Mouse (Mus musculus): Measurements from ENCODE around the gene Sh3pxd2a. TPM values are rescaled to one million over a fixed set of nuclear protein-coding genes. Genes with fewer than 3 reads are reported as not detected.

The Sh3pxd2a gene
- polyA plus RNA-seq, 1 experiment from 2014 or later, result 1.7 TPM

DNA sequence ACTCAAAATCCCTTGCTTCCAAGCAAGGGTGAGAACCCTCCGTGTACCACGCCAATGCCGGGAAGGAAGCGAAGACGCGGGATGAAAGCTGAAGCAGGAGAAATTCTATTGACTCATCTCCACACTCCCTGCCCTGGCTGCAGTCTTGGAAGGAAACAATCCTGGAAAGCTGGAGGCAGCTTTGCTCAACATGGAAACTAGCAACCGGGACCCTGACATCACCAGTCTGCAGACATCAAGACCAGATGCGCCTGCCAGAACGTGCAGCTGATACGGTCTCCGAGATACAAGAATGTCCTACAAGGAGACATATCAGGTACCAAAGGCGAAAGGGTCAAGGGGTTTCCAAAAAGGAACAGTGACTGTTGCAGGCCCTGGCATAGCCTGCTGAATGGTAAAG is 154.4 kb downstream of the Sh3pxd2a start:
- WGBS, result 95% methylated on average over 12 of the region's 12 CpGs
- Histone ChIP-seq H3K27me3 (ENCODE audit: low read depth, poor library complexity, severe bottlenecking) (peaks cover 11% of the 10 kb centered on the region), H3K27ac (replicated peaks) (no peak overlapping the region), H3K4me1 (peaks cover 39% of the 10 kb centered on the region), H3K4me3 (no peak overlapping the region), H3K9me3 (replicated peaks) (no peaks in the 10 kb centered on the region), H3K36me3 (peaks cover 47% of the 10 kb centered on the region)
- DNase-seq (ENCODE audit: low spot score), result no peak

DNA sequence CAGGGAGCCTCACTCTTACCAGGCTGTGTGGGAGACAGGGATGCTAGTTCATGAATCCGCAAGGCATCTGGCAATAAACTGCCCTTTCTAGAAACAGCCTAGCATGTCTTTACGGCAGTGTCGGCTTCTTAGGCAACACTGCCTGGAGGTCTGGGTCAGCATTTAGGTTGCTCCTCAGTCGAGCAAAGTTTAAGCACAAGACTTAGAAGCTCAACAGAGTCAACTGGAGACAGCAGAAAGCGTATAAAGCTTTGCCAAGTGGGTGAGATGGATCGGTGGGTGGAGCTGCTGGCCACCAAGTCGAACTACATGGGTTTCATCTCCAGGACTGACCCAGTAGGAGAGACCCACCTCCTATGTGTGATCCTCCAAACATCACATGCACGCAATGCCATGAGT is 157.3 kb downstream of the Sh3pxd2a start:
- Histone ChIP-seq H3K27ac (replicated peaks) (no peak overlapping the region), H3K27me3 (ENCODE audit: low read depth, poor library complexity, severe bottlenecking) (no peaks in the 10 kb centered on the region), H3K4me1 (peaks cover 31% of the 10 kb centered on the region), H3K36me3 (peaks cover 61% of the 10 kb centered on the region), H3K9me3 (replicated peaks) (no peaks in the 10 kb centered on the region), H3K4me3 (no peak overlapping the region)
- no peak for DNase-seq (ENCODE audit: low spot score)
- 93% methylated on average over 8 of the region's 8 CpGs for WGBS

- Histone ChIP-seq H3K36me3 (peaks cover 56% of the 10 kb centered on the region), H3K27ac (replicated peaks) (no peak overlapping the region), H3K4me1 (peaks cover 31% of the 10 kb centered on the region), H3K9me3 (replicated peaks) (no peaks in the 10 kb centered on the region), H3K4me3 (no peak overlapping the region), H3K27me3 (ENCODE audit: low read depth, poor library complexity, severe bottlenecking) (no peaks in the 10 kb centered on the region)
- 92% methylated on average over 14 of the region's 14 CpGs for WGBS
- DNase-seq (ENCODE audit: low spot score), result no peak
Observed at GRCm38 (mm10) chr19:47306128-47306916, 157.9 kb downstream of the Sh3pxd2a start.

DNA sequence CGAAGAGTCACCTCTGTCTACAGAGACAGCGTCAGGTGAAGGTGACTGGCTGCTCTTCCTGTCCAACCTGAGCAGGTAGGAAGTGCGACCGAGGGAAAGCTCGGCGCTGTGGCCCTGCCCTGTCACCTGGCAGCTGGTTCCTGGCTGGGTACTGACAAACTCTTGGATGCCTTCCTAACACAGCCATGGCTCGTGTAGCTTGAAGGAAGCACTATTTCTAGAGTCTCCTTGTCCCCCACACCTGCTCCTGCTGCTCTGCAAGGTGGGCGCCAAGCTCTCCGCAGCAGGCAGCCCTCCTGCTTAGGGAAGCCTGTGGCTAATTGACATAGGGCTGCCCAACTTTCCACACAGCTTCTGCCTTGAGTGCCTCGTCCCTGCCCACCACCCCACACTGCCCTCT is 158.8 kb downstream of the Sh3pxd2a start:
- no peaks in the 10 kb centered on the region for H3K9me3 ChIP-seq (replicated peaks)
- H3K4me3 ChIP-seq, result no peak overlapping the region
- H3K4me1 ChIP-seq, result peaks cover 36% of the 10 kb centered on the region
- H3K36me3 ChIP-seq, result peaks cover 47% of the 10 kb centered on the region
- no peak overlapping the region for H3K27ac ChIP-seq (replicated peaks)
- H3K27me3 ChIP-seq (ENCODE audit: low read depth, poor library complexity, severe bottlenecking), result no peaks in the 10 kb centered on the region
- no peak for DNase-seq (ENCODE audit: low spot score)
- 89% methylated on average over 10 of the region's 10 CpGs for WGBS

GRCm38 (mm10) chr19:47304170-47304745 is 159.9 kb downstream of the Sh3pxd2a start:
- no peak for DNase-seq (ENCODE audit: low spot score)
- WGBS, result 90% methylated on average over 5 of the region's 5 CpGs
- peaks cover 36% of the 10 kb centered on the region; the same call in 1 of the 2 replicates for H3K36me3 ChIP-seq
- H3K27me3 ChIP-seq (ENCODE audit: low read depth, poor library complexity, severe bottlenecking), result no peaks in the 10 kb centered on the region
- peaks cover 45% of the 10 kb centered on the region for H3K4me1 ChIP-seq
- H3K4me3 ChIP-seq, result no peak overlapping the region
- H3K9me3 ChIP-seq (replicated peaks), result no peaks in the 10 kb centered on the region
- peak overlapping the region; percentile 91; the same call in 1 of the 2 replicates for H3K27ac ChIP-seq (replicated peaks)

DNA sequence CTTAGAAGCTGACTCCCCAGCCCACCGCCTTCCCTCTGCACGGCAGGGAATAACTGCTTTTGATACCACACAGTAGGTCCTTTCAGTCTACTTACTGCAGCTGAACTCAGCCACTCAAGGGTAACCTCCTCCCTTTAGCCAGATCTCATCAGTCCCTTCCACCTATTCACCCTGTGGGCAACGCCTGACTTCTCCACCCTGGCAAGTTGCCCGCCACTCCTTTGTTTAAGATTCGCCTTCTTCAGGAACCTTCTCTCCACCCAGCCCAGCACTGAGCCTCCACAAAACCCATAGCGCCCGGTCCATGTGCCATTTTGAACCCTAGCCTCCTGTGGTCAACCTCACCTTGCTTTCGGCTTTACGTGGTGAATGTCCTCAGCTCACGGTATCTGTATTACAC is 161.1 kb downstream of the Sh3pxd2a start:
- H3K27me3 ChIP-seq (ENCODE audit: low read depth, poor library complexity, severe bottlenecking), result no peaks in the 10 kb centered on the region
- no peak for DNase-seq (ENCODE audit: low spot score)
- H3K36me3 ChIP-seq, result peaks cover 32% of the 10 kb centered on the region; the same call in 1 of the 2 replicates
- 86% methylated on average over 10 of the region's 10 CpGs for WGBS
- peaks cover 51% of the 10 kb centered on the region for H3K4me1 ChIP-seq
- no peak overlapping the region for H3K4me3 ChIP-seq
- no peaks in the 10 kb centered on the region for H3K9me3 ChIP-seq (replicated peaks)
- H3K27ac ChIP-seq (replicated peaks), result peak overlapping the region; percentile 91

DNA sequence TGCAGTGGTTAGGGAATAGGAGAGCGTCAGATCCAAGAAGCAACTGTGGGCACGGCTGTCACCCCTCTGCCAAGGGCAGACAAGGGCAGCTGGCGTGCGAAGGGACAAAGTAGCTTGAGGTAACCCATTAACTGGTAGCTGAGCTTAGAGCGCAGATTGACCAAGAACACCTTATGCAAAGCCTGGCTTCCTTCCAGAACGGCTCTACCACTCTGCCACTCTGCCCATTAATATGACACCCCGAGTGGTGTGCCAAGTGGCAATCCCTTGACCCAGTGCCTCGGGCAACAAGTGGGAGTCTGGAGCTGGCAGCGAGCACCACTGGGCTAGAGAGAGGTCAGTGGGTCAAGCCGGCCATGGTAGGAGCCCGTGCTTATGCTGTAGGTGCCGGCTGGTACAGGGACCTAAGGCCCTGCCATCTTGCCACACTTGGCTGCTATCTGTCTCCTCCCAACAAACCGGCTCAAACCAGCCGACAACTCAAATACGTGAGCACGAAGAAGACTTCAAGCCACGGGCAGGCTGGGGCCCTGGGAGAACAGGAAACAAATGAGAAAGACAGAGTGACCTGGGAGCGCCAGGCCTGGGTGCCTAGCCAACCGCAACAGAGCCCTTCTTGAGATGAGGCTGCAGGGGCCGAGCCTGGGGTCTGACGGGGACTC is 161.9 kb downstream of the Sh3pxd2a start:
- DNase-seq (ENCODE audit: low spot score), result peak; percentile 45
- WGBS, result 61% methylated on average over 21 of the region's 21 CpGs
- peak overlapping the region; percentile 34 for H3K4me3 ChIP-seq
- H3K4me1 ChIP-seq, result peaks cover 51% of the 10 kb centered on the region
- H3K36me3 ChIP-seq, result peaks cover 28% of the 10 kb centered on the region; the same call in 1 of the 2 replicates
- no peaks in the 10 kb centered on the region for H3K27me3 ChIP-seq (ENCODE audit: low read depth, poor library complexity, severe bottlenecking)
- no peaks in the 10 kb centered on the region for H3K9me3 ChIP-seq (replicated peaks)
- peak overlapping the region; percentile 91 for H3K27ac ChIP-seq (replicated peaks)

DNA sequence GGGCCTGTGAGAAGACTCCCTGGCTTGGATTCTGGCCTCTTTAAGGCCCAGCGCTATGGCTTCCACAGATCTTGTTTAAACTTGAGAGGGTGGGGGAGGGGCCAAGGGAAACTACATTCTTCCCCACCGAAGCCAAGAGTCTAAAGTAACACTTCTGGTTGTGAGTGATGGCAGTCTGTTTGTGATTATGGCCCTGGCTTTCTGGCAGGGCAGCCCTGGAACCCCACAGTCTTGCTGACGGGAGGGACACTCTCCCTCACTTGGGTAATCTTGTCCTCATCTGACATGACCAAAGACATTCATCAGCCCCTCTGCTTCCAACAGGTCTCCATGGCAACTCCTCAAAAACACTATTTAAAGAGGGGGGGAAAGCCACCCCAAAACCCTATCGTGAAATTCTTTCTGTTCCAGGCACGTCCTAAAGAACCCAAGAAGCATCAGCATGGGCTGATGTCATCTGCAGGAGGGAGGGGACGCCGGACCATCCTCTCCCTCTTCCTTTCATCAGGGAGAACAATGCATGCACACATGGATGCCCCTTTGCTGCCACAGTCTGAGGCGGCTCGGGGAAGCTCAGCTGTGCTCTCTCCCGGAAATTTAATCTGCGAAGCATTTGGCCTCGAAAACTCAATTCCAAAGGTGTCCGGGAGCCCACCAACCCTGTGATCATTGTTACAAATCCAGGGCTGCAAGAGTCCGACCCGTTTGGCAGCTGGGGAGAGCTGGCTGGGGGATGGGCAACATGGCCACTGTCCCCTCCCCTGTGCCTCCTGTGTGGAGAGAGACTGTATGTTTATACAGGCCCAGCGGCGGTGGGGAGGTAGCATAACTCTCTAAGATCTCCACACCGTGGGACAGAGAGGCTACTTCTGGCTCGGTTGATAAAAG is 162.7 kb downstream of the Sh3pxd2a start:
- DNase-seq (ENCODE audit: low spot score), result peak; percentile 74
- H3K27ac ChIP-seq (replicated peaks), result peak overlapping the region; percentile 91
- peak overlapping the region; percentile 34 for H3K4me3 ChIP-seq
- H3K27me3 ChIP-seq (ENCODE audit: low read depth, poor library complexity, severe bottlenecking), result no peaks in the 10 kb centered on the region
- 10% methylated on average over 19 of the region's 19 CpGs for WGBS
- peaks cover 20% of the 10 kb centered on the region; the same call in 1 of the 2 replicates for H3K36me3 ChIP-seq
- peaks cover 51% of the 10 kb centered on the region for H3K4me1 ChIP-seq
- no peaks in the 10 kb centered on the region for H3K9me3 ChIP-seq (replicated peaks)

GRCm38 (mm10) chr19:47298100-47298499 is 166.1 kb downstream of the Sh3pxd2a start:
- H3K27ac ChIP-seq (replicated peaks), result peak overlapping the region; percentile 61
- 0 out of 2 replicates have a peak, but pooled peaks cover 2% of the 10 kb centered on the region for H3K36me3 ChIP-seq
- no peak for DNase-seq (ENCODE audit: low spot score)
- H3K4me1 ChIP-seq, result peaks cover 50% of the 10 kb centered on the region
- H3K27me3 ChIP-seq (ENCODE audit: low read depth, poor library complexity, severe bottlenecking), result peaks cover 7% of the 10 kb centered on the region; the same call in 1 of the 2 replicates
- no peak overlapping the region for H3K4me3 ChIP-seq
- no peaks in the 10 kb centered on the region for H3K9me3 ChIP-seq (replicated peaks)
- 85% methylated on average over 11 of the region's 11 CpGs for WGBS

DNA sequence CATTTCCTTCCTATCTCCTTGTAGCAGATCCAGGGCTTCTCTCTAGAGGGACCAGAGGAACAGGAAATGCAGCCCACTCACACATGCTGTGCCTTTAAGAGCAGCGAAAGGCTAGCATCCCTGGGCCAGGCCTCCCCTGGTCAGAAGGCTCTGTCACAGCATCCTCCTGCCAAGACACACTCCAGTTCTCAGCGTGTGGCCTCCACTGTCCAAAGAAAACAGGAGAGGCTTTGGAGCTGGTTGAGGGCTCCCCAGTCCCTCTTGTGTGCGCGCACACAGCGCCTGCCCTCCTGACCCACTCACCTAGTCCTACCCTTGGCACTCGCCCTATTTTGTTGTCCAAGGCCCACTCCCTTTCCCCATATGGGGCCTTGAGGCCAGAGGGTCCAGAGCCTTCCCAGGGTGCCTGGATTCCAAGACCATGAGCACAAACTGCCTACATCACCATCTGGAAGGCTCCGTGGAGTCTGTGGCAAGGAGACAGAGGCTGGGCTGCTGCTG is 171.7 kb downstream of the Sh3pxd2a start:
- WGBS, result 46% methylated on average over 7 of the region's 7 CpGs
- H3K9me3 ChIP-seq (replicated peaks), result no peaks in the 10 kb centered on the region
- DNase-seq (ENCODE audit: low spot score), result no peak
- H3K27ac ChIP-seq (replicated peaks), result peak overlapping the region; percentile 59
- peaks cover 27% of the 10 kb centered on the region; the same call in 1 of the 2 replicates for H3K27me3 ChIP-seq (ENCODE audit: low read depth, poor library complexity, severe bottlenecking)
- H3K4me1 ChIP-seq, result peaks cover 44% of the 10 kb centered on the region
- H3K4me3 ChIP-seq, result no peak overlapping the region
- peaks cover 9% of the 10 kb centered on the region; the same call in 1 of the 2 replicates for H3K36me3 ChIP-seq

DNA sequence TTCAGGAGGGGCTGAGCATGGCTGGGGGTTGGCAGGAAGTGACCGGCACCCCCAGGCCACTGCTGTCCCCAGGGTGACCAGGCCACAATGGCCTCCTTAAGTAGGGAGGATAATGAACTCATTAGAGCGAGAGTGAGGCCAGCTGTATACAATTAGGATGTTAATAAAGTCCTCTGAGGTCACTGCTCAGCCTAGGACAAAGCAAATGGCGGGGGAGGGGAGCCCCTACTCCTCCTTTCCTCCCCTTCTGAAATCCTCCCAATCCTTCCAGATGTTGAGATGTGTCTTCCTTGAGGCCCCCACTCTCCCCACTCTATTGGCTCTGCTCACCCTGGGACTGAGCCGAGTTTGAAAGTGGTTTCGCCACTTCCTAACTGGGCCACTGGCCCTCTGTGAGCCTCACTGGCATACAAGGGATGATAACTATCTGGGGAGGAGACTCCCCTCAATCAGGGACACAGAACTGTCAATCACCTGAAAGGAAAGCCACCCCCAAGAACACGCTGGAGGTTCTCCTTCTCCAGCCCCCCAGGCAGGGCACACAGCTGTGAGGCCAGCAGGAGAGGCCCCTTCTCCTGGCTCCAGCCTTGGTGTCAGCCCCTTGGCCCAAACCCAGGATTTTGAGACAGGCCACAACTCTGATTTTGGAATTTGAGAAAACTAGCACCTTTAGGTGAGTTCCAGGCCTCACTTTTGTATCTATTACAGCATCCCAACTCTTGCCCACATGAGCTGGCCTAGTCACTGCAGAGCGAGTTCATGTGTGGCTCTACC is 172.7 kb downstream of the Sh3pxd2a start:
- H3K4me1 ChIP-seq, result peaks cover 54% of the 10 kb centered on the region
- H3K27me3 ChIP-seq (ENCODE audit: low read depth, poor library complexity, severe bottlenecking), result peaks cover 27% of the 10 kb centered on the region; the same call in 1 of the 2 replicates
- H3K27ac ChIP-seq (replicated peaks), result peak overlapping the region; percentile 59
- H3K4me3 ChIP-seq, result no peak overlapping the region
- H3K36me3 ChIP-seq, result peaks cover 20% of the 10 kb centered on the region
- no peaks in the 10 kb centered on the region for H3K9me3 ChIP-seq (replicated peaks)
- 25% methylated on average over 7 of the region's 7 CpGs for WGBS
- DNase-seq (ENCODE audit: low spot score), result peak; percentile 38
